8 mouse cellular contexts compared by ENCODE assay signal in genomic region chr3:98339706-98340109, GRCm38 (mm10). TPM values are rescaled to one million over a fixed set of nuclear protein-coding genes. Genes with fewer than 3 reads are reported as not detected.
DNase-seq lines count a peak whose midpoint lies in the region; ATAC-seq and TF ChIP-seq lines count a peak whose summit lies in the region.
"Not testable (repeated sequence)": the region's sequence is repeated elsewhere in the genome, so short reads cannot be mapped to it uniquely, and the experiment has no call there.

TSS of gene Phgdh (minus strand) at chr3:98339990.

- H3K4me1 ChIP-seq in brown adipose tissue, adult 24 weeks (ENCODE audit: control insufficient read depth, insufficient read depth, insufficient read length, low read length); heart, embryonic 14.5 days (ENCODE audit: control insufficient read depth in 2 of 2, insufficient read depth in 2 of 2, low read length in 2 of 2); liver, adult 2 months (ENCODE audit: control insufficient read depth, insufficient read depth, low read length); midbrain, postnatal 0 days (ENCODE audit: insufficient read depth, low read length): not testable (repeated sequence)
- H3K4me1 ChIP-seq in forebrain, embryonic 10.5 days: peaks cover 43% of the 10 kb centered on the region
- peaks cover 41% of the 10 kb centered on the region for H3K4me1 ChIP-seq in kidney, embryonic 16.5 days (ENCODE audit: insufficient read depth, low read length)
- peaks cover 12% of the 10 kb centered on the region; the same call in 1 of the 2 replicates for H3K4me1 ChIP-seq in stomach, embryonic 14.5 days (ENCODE audit: control insufficient read depth, insufficient read depth, low read length)

- H3K27me3 ChIP-seq in forebrain, embryonic 10.5 days (ENCODE audit: poor library complexity, severe bottlenecking); heart, embryonic 14.5 days (ENCODE audit: control insufficient read depth, insufficient read depth, low read length); kidney, embryonic 16.5 days (ENCODE audit: insufficient read depth, low read length); liver, adult 2 months (ENCODE audit: control insufficient read depth, insufficient read depth, low read length); midbrain, postnatal 0 days (ENCODE audit: insufficient read depth, low read length); stomach, embryonic 14.5 days (ENCODE audit: control insufficient read depth, insufficient read depth, low read length): not testable (repeated sequence)

- peak; percentile 89 for DNase-seq in CD4-positive, CD25-positive, alpha-beta regulatory T cell, adult 2 months (ENCODE audit: low read depth, low spot score)
- DNase-seq in forebrain, embryonic 10.5 days (ENCODE audit: extremely low spot score, low spot score): peak; percentile 86
- not testable (repeated sequence) for DNase-seq in liver, adult 2 months (ENCODE audit: extremely low read depth, low read depth, low spot score)
- DNase-seq in midbrain, postnatal 0 days (ENCODE audit: low spot score): peak; percentile 83

- peak within 1 kb of the TSS; percentile 97 for H3K4me2 ChIP-seq in heart, embryonic 14.5 days (ENCODE audit: low read length)
- H3K4me2 ChIP-seq in kidney, embryonic 16.5 days (replicated peaks; ENCODE audit: low read depth, low read length): peak within 1 kb of the TSS; percentile 91
- H3K4me2 ChIP-seq in midbrain, postnatal 0 days (ENCODE audit: low read depth, low read length, poor library complexity, severe bottlenecking): peak within 1 kb of the TSS; percentile 98
- H3K4me2 ChIP-seq in stomach, embryonic 14.5 days (replicated peaks; ENCODE audit: low read depth, low read length): peak within 1 kb of the TSS; percentile 92

- H3K9me3 ChIP-seq in forebrain, embryonic 10.5 days; heart, embryonic 14.5 days (ENCODE audit: control insufficient read depth, low read length); kidney, embryonic 16.5 days (ENCODE audit: low read length); midbrain, postnatal 0 days (ENCODE audit: low read length); stomach, embryonic 14.5 days (ENCODE audit: control insufficient read depth, low read depth, low read length): not testable (repeated sequence)

- H3K9ac ChIP-seq in heart, embryonic 14.5 days (ENCODE audit: low read length): peak within 1 kb of the TSS; percentile 77
- peak within 1 kb of the TSS; percentile 87 for H3K9ac ChIP-seq in kidney, embryonic 16.5 days (replicated peaks; ENCODE audit: low read length)
- H3K9ac ChIP-seq in liver, adult 2 months (ENCODE audit: low read depth, low read length): peak within 1 kb of the TSS; percentile 44; the same call in 1 of the 2 replicates
- H3K9ac ChIP-seq in midbrain, postnatal 0 days (replicated peaks; ENCODE audit: low read length, poor library complexity, severe bottlenecking): peak within 1 kb of the TSS; percentile 54
- peak within 1 kb of the TSS; percentile 48 for H3K9ac ChIP-seq in stomach, embryonic 14.5 days (replicated peaks; ENCODE audit: low read depth, low read length)

- H3K27ac ChIP-seq in brown adipose tissue, adult 24 weeks (replicated peaks; ENCODE audit: low read depth, low read length); liver, adult 2 months (replicated peaks; ENCODE audit: insufficient read depth, low read depth, low read length): not testable (repeated sequence)
- peak within 1 kb of the TSS; percentile 92 for H3K27ac ChIP-seq in forebrain, embryonic 10.5 days
- H3K27ac ChIP-seq in heart, embryonic 14.5 days (replicated peaks in 1 of 2; ENCODE audit: control insufficient read depth in 1 of 2, insufficient read depth in 1 of 2, low read depth in 2 of 2, low read length in 2 of 2): peak within 1 kb of the TSS in 1 of 2 experiments; percentile 44; a peak in 1 of 4 replicates
- H3K27ac ChIP-seq in kidney, embryonic 16.5 days (ENCODE audit: low read length): peak within 1 kb of the TSS; percentile 84
- peak within 1 kb of the TSS; percentile 33 for H3K27ac ChIP-seq in midbrain, postnatal 0 days (ENCODE audit: low read depth, low read length)
- peak within 1 kb of the TSS; percentile 81 for H3K27ac ChIP-seq in stomach, embryonic 14.5 days (ENCODE audit: low read length)

- not testable (repeated sequence) for H3K79me2 ChIP-seq in liver, adult 2 months (ENCODE audit: control insufficient read depth, insufficient read depth, low read length)

- H3K36me3 ChIP-seq in forebrain, embryonic 10.5 days (replicated peaks): peaks cover 23% of the 10 kb centered on the region
- H3K36me3 ChIP-seq in heart, embryonic 14.5 days (ENCODE audit: control insufficient read depth, insufficient read depth, low read length); kidney, embryonic 16.5 days (ENCODE audit: insufficient read depth, low read length); liver, adult 2 months (ENCODE audit: control insufficient read depth, insufficient read depth, low read length); midbrain, postnatal 0 days (ENCODE audit: insufficient read depth, low read length); stomach, embryonic 14.5 days (ENCODE audit: control insufficient read depth, insufficient read depth, low read length): not testable (repeated sequence)

- peak within 1 kb of the TSS; percentile 57 for H3K4me3 ChIP-seq in brown adipose tissue, adult 24 weeks (ENCODE audit: insufficient read depth, low read depth, low read length)
- peak within 1 kb of the TSS; percentile 80 for H3K4me3 ChIP-seq in forebrain, embryonic 10.5 days
- peak within 1 kb of the TSS; percentile 70 to 72 for H3K4me3 ChIP-seq in heart, embryonic 14.5 days (ENCODE audit: control insufficient read depth in 1 of 2, insufficient read depth in 1 of 2, low read depth in 1 of 2, low read length in 2 of 2)
- H3K4me3 ChIP-seq in kidney, embryonic 16.5 days (ENCODE audit: low read length): peak within 1 kb of the TSS; percentile 83
- H3K4me3 ChIP-seq in liver, adult 2 months (ENCODE audit: insufficient read depth, low read depth, low read length): peak within 1 kb of the TSS; percentile 39
- H3K4me3 ChIP-seq in midbrain, postnatal 0 days (ENCODE audit: low read depth, low read length): peak within 1 kb of the TSS; percentile 55
- H3K4me3 ChIP-seq in stomach, embryonic 14.5 days (ENCODE audit: low read depth, low read length): peak within 1 kb of the TSS; percentile 63

- ATAC-seq in heart, embryonic 14.5 days (ENCODE audit: insufficient number of reproducible peaks, insufficient read depth, low FRiP score, low read depth): peak; percentile 28; the same call in 1 of the 2 replicates
- peak; percentile 85 for ATAC-seq in kidney, embryonic 16.5 days (ENCODE audit: low FRiP score, low TSS enrichment)
- peak; percentile 62 for ATAC-seq in midbrain, postnatal 0 days (ENCODE audit: low FRiP score)
- ATAC-seq in stomach, embryonic 14.5 days (ENCODE audit: insufficient number of reproducible peaks, insufficient read depth, low FRiP score, low read depth): peak; percentile 73

- TF ChIP-seq POLR2A in liver, adult 2 months (IDR thresholded peaks at IDR 0.05; ENCODE audit: extremely low read depth, insufficient read depth, low read length): not testable (repeated sequence)

- 2% methylated on average over 10 of the region's 10 CpGs for WGBS in forebrain, embryonic 10.5 days
- WGBS in heart, embryonic 14.5 days: 0% methylated on average over 9 of the region's 10 CpGs
- 0% methylated on average over 10 of the region's 10 CpGs for WGBS in kidney, embryonic 16.5 days
- WGBS in liver, adult 2 months: 5% methylated on average over 9 of the region's 10 CpGs
- under 1% methylated on average over 10 of the region's 10 CpGs for WGBS in midbrain, postnatal 0 days
- WGBS in stomach, embryonic 14.5 days: 2% methylated on average over 10 of the region's 10 CpGs

- not testable (repeated sequence) for TF ChIP-seq CTCF in liver, adult 2 months (IDR thresholded peaks at IDR 0.05; ENCODE audit: low read depth, low read length); midbrain, postnatal 0 days (IDR thresholded peaks at IDR 0.05)

RNA-seq across cellular contexts. Expression of gene Phgdh, which starts in this region (rescaled TPM):
- polyA plus RNA-seq in brown adipose tissue, adult 24 weeks (2012; ENCODE audit: insufficient read depth, insufficient read length, missing spikeins): 21.5 and 44.2 TPM in 2 replicates
- 402 and 436 TPM in 2 replicates for polyA plus RNA-seq in forebrain, embryonic 10.5 days (2016; fragmentation: Nextera tagmentation; extraction: Ambion mirVana)
- polyA plus RNA-seq in heart, embryonic 14.5 days (2014; fragmentation: Nextera tagmentation; extraction: Ambion mirVana): 74.7 and 88.4 TPM in 2 replicates
- polyA plus RNA-seq in kidney, embryonic 16.5 days (2015; fragmentation: Nextera tagmentation; extraction: Ambion mirVana): 541 and 585 TPM in 2 replicates
- 0.92 and 3.2 TPM in 2 replicates for total RNA-seq in liver, adult 2 months (2014; rRNA removed)
- polyA plus RNA-seq in liver, adult 2 months (2012; rRNA removed): 0.39 and 0.48 TPM in 2 replicates
- 182 and 206 TPM in 2 replicates for total RNA-seq in midbrain, postnatal 0 days (2014; rRNA removed)
- polyA plus RNA-seq in midbrain, postnatal 0 days (2015; fragmentation: Nextera tagmentation; extraction: Ambion mirVana): 148 and 171 TPM in 2 replicates
- 175 and 193 TPM in 2 replicates for polyA plus RNA-seq in stomach, embryonic 14.5 days (2014; fragmentation: Nextera tagmentation; extraction: Ambion mirVana)

Comparison
In these comparisons a context has a peak if more than half of its experiments do, and no peak if none do; other contexts are left out.
1. RNA of gene Phgdh (total RNA-seq): 182 to 206 TPM in midbrain, postnatal 0 days; 0.92 to 3.2 TPM in liver, adult 2 months; every median in the first group is over 10 times any median in the second.
2. RNA of gene Phgdh (polyA plus RNA-seq): 541 to 585 TPM in kidney, embryonic 16.5 days, 402 to 436 TPM in forebrain, embryonic 10.5 days, 175 to 193 TPM in stomach, embryonic 14.5 days, 148 to 171 TPM in midbrain, postnatal 0 days, 74.7 to 88.4 TPM in heart, embryonic 14.5 days and 21.5 to 44.2 TPM in brown adipose tissue, adult 24 weeks; 0.39 to 0.48 TPM in liver, adult 2 months; every median in the first group is over 10 times any median in the second.
3. ATAC-seq: peak in every context shown above with its lines; median percentile 85 in kidney, embryonic 16.5 days; 73 in stomach, embryonic 14.5 days; 62 in midbrain, postnatal 0 days; 28 in heart, embryonic 14.5 days.
4. Peak in every context shown above with its lines, with median percentiles within 50 percentile points of each other: H3K4me3 ChIP-seq, H3K4me2 ChIP-seq and H3K9ac ChIP-seq.